Mouse (Mus musculus) kidney, postnatal 36 days (tissue): Measurements from ENCODE around the gene Atad1.
"Not testable (repeated sequence)": the region's sequence is repeated elsewhere in the genome, so short reads cannot be mapped to it uniquely, and the experiment has no call there.

Source experiments
- DNase-seq, 2 experiments: peaks; one replicate each; pipeline ENCODE4 v3.0.0; 2021 to 2022; ENCODE audit warnings: mixed read lengths in 2 of 2

Gene Atad1

GRCm38 (mm10) chr19:32739686-32740085 lies at the start of gene Atad1:
Atad1 (minus strand) TSS chr19:32739786.
- DNase-seq = no peak

- not testable (repeated sequence) for DNase-seq
Observed at GRCm38 (mm10) chr19:32788016-32788415, 48.4 kb upstream of the Atad1 start.

GRCm38 (mm10) chr19:32787388-32787787 lies 47.8 kb upstream of the Atad1 start:
- DNase-seq = peak; percentile 8 to 27

GRCm38 (mm10) chr19:32781305-32782071 lies 41.9 kb upstream of the Atad1 start:
- DNase-seq = no peak

- DNase-seq = no peak
Observed at GRCm38 (mm10) chr19:32779131-32779530, 39.5 kb upstream of the Atad1 start.

- no peak for DNase-seq
Observed at GRCm38 (mm10) chr19:32778411-32778810, 38.8 kb upstream of the Atad1 start.

- DNase-seq = no peak
Observed at GRCm38 (mm10) chr19:32762493-32762892, 22.9 kb upstream of the Atad1 start.

GRCm38 (mm10) chr19:32761162-32761561 lies 21.6 kb upstream of the Atad1 start:
- no peak for DNase-seq

- DNase-seq = no peak
Observed at GRCm38 (mm10) chr19:32760499-32760898, 20.9 kb upstream of the Atad1 start.

- DNase-seq = no peak
Observed at GRCm38 (mm10) chr19:32759357-32760024, 19.9 kb upstream of the Atad1 start.

- no peak for DNase-seq
Observed at GRCm38 (mm10) chr19:32758793-32759161, 19.2 kb upstream of the Atad1 start.

- peak; percentile 23 to 72 for DNase-seq
Observed at GRCm38 (mm10) chr19:32757831-32758792, 18.5 kb upstream of the Atad1 start.

GRCm38 (mm10) chr19:32756900-32757725 lies 17.5 kb upstream of the Atad1 start, which contains the start of gene Pten:
Pten (plus strand) TSS chr19:32757497.
- DNase-seq = peak; percentile 96

- no peak for DNase-seq
Observed at GRCm38 (mm10) chr19:32756636-32756899, 17.0 kb upstream of the Atad1 start.

- peak; percentile 98 to 99 for DNase-seq
Observed at GRCm38 (mm10) chr19:32755792-32756635, 16.4 kb upstream of the Atad1 start.

GRCm38 (mm10) chr19:32755104-32755791 lies 15.7 kb upstream of the Atad1 start:
- DNase-seq = no peak

GRCm38 (mm10) chr19:32754188-32755000 lies 14.8 kb upstream of the Atad1 start:
- DNase-seq = no peak

GRCm38 (mm10) chr19:32753386-32753785 lies 13.8 kb upstream of the Atad1 start:
- no peak for DNase-seq

GRCm38 (mm10) chr19:32752357-32752756 lies 12.8 kb upstream of the Atad1 start:
- no peak for DNase-seq

GRCm38 (mm10) chr19:32749425-32749824 lies 9.8 kb upstream of the Atad1 start:
- DNase-seq = peak; percentile 39 to 71
